Mouse (Mus musculus) ovary, postnatal 14 days (tissue): ENCODE data around the gene Atp6v1b1.

Source experiments
- DNase-seq: peaks from one replicate; pipeline ENCODE4 v3.0.0; 2022; ENCODE audit warnings: low spot score

Atp6v1b1 gene

GRCm38 (mm10) chr6:83742761-83743160 lies at the start of gene Atp6v1b1:
TSS of gene Atp6v1b1 (plus strand) at chr6:83742990.
- no peak for DNase-seq

GRCm38 (mm10) chr6:83693835-83694234 lies 49.0 kb upstream of the Atp6v1b1 start:
- no peak for DNase-seq

GRCm38 (mm10) chr6:83695731-83696130 lies 47.1 kb upstream of the Atp6v1b1 start:
- DNase-seq, result no peak

GRCm38 (mm10) chr6:83696684-83697083 lies 46.1 kb upstream of the Atp6v1b1 start:
- DNase-seq, result no peak

GRCm38 (mm10) chr6:83697932-83698331 lies 44.9 kb upstream of the Atp6v1b1 start:
- no peak for DNase-seq

- no peak for DNase-seq
These were observed 42.8 kb upstream of the Atp6v1b1 start for GRCm38 (mm10) chr6:83699971-83700370.

GRCm38 (mm10) chr6:83701001-83701400 lies 41.8 kb upstream of the Atp6v1b1 start:
- no peak for DNase-seq

- DNase-seq, result no peak
These were observed 40.4 kb upstream of the Atp6v1b1 start for GRCm38 (mm10) chr6:83702146-83702999.

- DNase-seq, result no peak
These were observed 39.6 kb upstream of the Atp6v1b1 start for GRCm38 (mm10) chr6:83703000-83703721.

GRCm38 (mm10) chr6:83703722-83704078 lies 39.1 kb upstream of the Atp6v1b1 start:
- DNase-seq, result no peak

GRCm38 (mm10) chr6:83704294-83704693 lies 38.5 kb upstream of the Atp6v1b1 start:
- no peak for DNase-seq

- DNase-seq, result no peak
These were observed 38.1 kb upstream of the Atp6v1b1 start for GRCm38 (mm10) chr6:83704701-83705100.

GRCm38 (mm10) chr6:83707738-83708510 lies 34.9 kb upstream of the Atp6v1b1 start:
- no peak for DNase-seq

GRCm38 (mm10) chr6:83710361-83711066 lies 32.3 kb upstream of the Atp6v1b1 start:
- no peak for DNase-seq

- no peak for DNase-seq
These were observed 31.6 kb upstream of the Atp6v1b1 start, which contains the start of gene Vax2 for GRCm38 (mm10) chr6:83711067-83711675. TSS of gene Vax2 (plus strand) at chr6:83711264.

- no peak for DNase-seq
These were observed 30.9 kb upstream of the Atp6v1b1 start for GRCm38 (mm10) chr6:83711725-83712475.

GRCm38 (mm10) chr6:83713271-83714136 lies 29.3 kb upstream of the Atp6v1b1 start:
- no peak for DNase-seq

GRCm38 (mm10) chr6:83714221-83715123 lies 28.3 kb upstream of the Atp6v1b1 start:
- DNase-seq, result no peak
